Mouse (Mus musculus) heart, postnatal 4 days (tissue): ENCODE results near the gene Tm9sf2. TPM values are rescaled to one million over a fixed set of nuclear protein-coding genes. Genes with fewer than 3 reads are reported as not detected.

Experiments
- DNase-seq: peaks from one replicate; pipeline ENCODE4 v3.0.0; 2021
- total RNA-seq, 2 experiments: library from RNA; stranded (reverse); gene quantifications; 2 replicates each; pipeline ENCODE4 v1.2.3; 2021

Gene Tm9sf2
- total RNA-seq, 2 experiments from 2014 or later: 98.4 to 99.8 TPM

- peak; percentile 41 for DNase-seq
Observed at GRCm38 (mm10) chr14:122179262-122179661, 72.4 kb downstream of the Tm9sf2 start.

GRCm38 (mm10) chr14:122181078-122181814 lies 74.4 kb downstream of the Tm9sf2 start, which contains the start of gene Clybl:
Gene Clybl (plus strand): TSS chr14:122181704.
- peak; percentile 98 for DNase-seq

- DNase-seq: no peak
Observed at GRCm38 (mm10) chr14:122181815-122182157, 74.9 kb downstream of the Tm9sf2 start.

GRCm38 (mm10) chr14:122182220-122182619 lies 75.4 kb downstream of the Tm9sf2 start:
- no peak for DNase-seq

- DNase-seq: no peak
Observed at GRCm38 (mm10) chr14:122183974-122184373, 77.1 kb downstream of the Tm9sf2 start.

GRCm38 (mm10) chr14:122188250-122188649 lies 81.4 kb downstream of the Tm9sf2 start:
- no peak for DNase-seq

- DNase-seq: no peak
Observed at GRCm38 (mm10) chr14:122189901-122190300, 83.1 kb downstream of the Tm9sf2 start.

GRCm38 (mm10) chr14:122190527-122190926 lies 83.7 kb downstream of the Tm9sf2 start:
- no peak for DNase-seq

- DNase-seq: peak; percentile 73
Observed at GRCm38 (mm10) chr14:122190941-122191510, 84.2 kb downstream of the Tm9sf2 start.

GRCm38 (mm10) chr14:122194630-122195029 lies 87.8 kb downstream of the Tm9sf2 start:
- DNase-seq: no peak

- no peak for DNase-seq
Observed at GRCm38 (mm10) chr14:122196851-122197250, 90.0 kb downstream of the Tm9sf2 start.

- DNase-seq: no peak
Observed at GRCm38 (mm10) chr14:122200247-122200885, 93.5 kb downstream of the Tm9sf2 start.

GRCm38 (mm10) chr14:122209177-122209576 lies 102.3 kb downstream of the Tm9sf2 start:
- no peak for DNase-seq

Other genes with a start within 250 kb of the Tm9sf2 start
- gene Ubac2, start 228.4 kb upstream of the Tm9sf2 start, total RNA-seq: 10 to 100 TPM; 25.2 to 27.3 TPM
- not detected for gene Gpr18, start 191.3 kb upstream of the Tm9sf2 start, total RNA-seq
- 1 to 10 TPM; 2.8 to 3.3 TPM for gene Gpr183, start 141.8 kb upstream of the Tm9sf2 start, total RNA-seq
- not detected for gene Timm8a2, start 72.4 kb upstream of the Tm9sf2 start, total RNA-seq
- gene Clybl, start 74.7 kb downstream of the Tm9sf2 start, total RNA-seq: 10 to 100 TPM; 83.0 to 94.2 TPM